9 mouse cellular contexts compared by ENCODE assay signal in genomic region chr14:121865162-121865561, GRCm38 (mm10). TPM values are rescaled to one million over a fixed set of nuclear protein-coding genes. Genes with fewer than 3 reads are reported as not detected.
DNase-seq lines count a peak whose midpoint lies in the region; ATAC-seq and TF ChIP-seq lines count a peak whose summit lies in the region.
"Not testable (repeated sequence)": the region's sequence is repeated elsewhere in the genome, so short reads cannot be mapped to it uniquely, and the experiment has no call there.
"Had no signal": no experiment of that assay in that cellular context is flagged by ENCODE, and none has a peak within 500 bp of the region (broad histone marks: within the 10 kb centered on the region; RNA-seq: fewer than 3 reads in every experiment).

No protein-coding gene starts in this region.

- not testable (repeated sequence) for H3K27me3 ChIP-seq in forebrain, postnatal 0 days (ENCODE audit: insufficient read depth, low read length); hindbrain, postnatal 0 days (ENCODE audit: insufficient read depth, low read length)

- not testable (repeated sequence) for H3K9ac ChIP-seq in forebrain, postnatal 0 days; hindbrain, postnatal 0 days (replicated peaks; ENCODE audit: low read length)

- H3K9me3 ChIP-seq in forebrain, postnatal 0 days (ENCODE audit: low read length); hindbrain, postnatal 0 days (ENCODE audit: low read length): not testable (repeated sequence)

- not testable (repeated sequence) for ATAC-seq in forebrain, postnatal 0 days; hindbrain, postnatal 0 days

- peak; percentile 79 for DNase-seq in MN1 (ENCODE audit: low spot score)
- peak; percentile 78 to 80 for DNase-seq in cerebellum, adult 18-20 months
- peak; percentile 53 for DNase-seq in forebrain, postnatal 0 days
- peak; percentile 82 for DNase-seq in hindbrain, postnatal 0 days (ENCODE audit: low spot score)
- DNase-seq in layer of hippocampus, postnatal 14 days (ENCODE audit: low spot score in 2 of 2) = peak; percentile 31 to 58
- peak; percentile 90 for DNase-seq in lung, postnatal 14 days
- DNase-seq in retina, postnatal 1 day = peak; percentile 80
- DNase-seq in thymus, postnatal 14 days = peak; percentile 88

- H3K4me1 ChIP-seq in forebrain, postnatal 0 days (ENCODE audit: insufficient read depth); hindbrain, postnatal 0 days (ENCODE audit: insufficient read depth, low read length): not testable (repeated sequence)

- not testable (repeated sequence) for H3K4me2 ChIP-seq in forebrain, postnatal 0 days (ENCODE audit: low read depth); hindbrain, postnatal 0 days (ENCODE audit: low read depth, low read length)

- H3K4me3 ChIP-seq in forebrain, postnatal 0 days (ENCODE audit: low read depth, low read length); hindbrain, postnatal 0 days (ENCODE audit: low read length): not testable (repeated sequence)

- peak; percentile 61 for TF ChIP-seq CTCF in forebrain, postnatal 0 days (IDR thresholded peaks at IDR 0.05; ENCODE audit: low read depth)
- TF ChIP-seq CTCF in hindbrain, postnatal 0 days (IDR thresholded peaks at IDR 0.05; ENCODE audit: low read depth) = peak; percentile 69

- not testable (repeated sequence) for H3K27ac ChIP-seq in forebrain, postnatal 0 days (ENCODE audit: low read depth, low read length); hindbrain, postnatal 0 days

- not testable (repeated sequence) for H3K36me3 ChIP-seq in forebrain, postnatal 0 days (ENCODE audit: insufficient read depth); hindbrain, postnatal 0 days (ENCODE audit: insufficient read depth, low read length)

- 14% methylated on average over 2 of the region's 2 CpGs for WGBS in forebrain, postnatal 0 days
- WGBS in hindbrain, postnatal 0 days = 11% methylated on average over 2 of the region's 2 CpGs

RNA-seq across cellular contexts. Expression of gene Ubac2, which starts 13.3 kb away (rescaled TPM):
- 31.6 and 41.9 TPM in 2 replicates for total RNA-seq in forebrain, postnatal 0 days (2014; rRNA removed)
- polyA plus RNA-seq in forebrain, postnatal 0 days (2015; fragmentation: Nextera tagmentation; extraction: Ambion mirVana) = 52.6 and 55.9 TPM in 2 replicates
- total RNA-seq in hindbrain, postnatal 0 days (2014; rRNA removed) = 42.9 and 45.6 TPM in 2 replicates
- polyA plus RNA-seq in hindbrain, postnatal 0 days (2015; fragmentation: Nextera tagmentation; extraction: Ambion mirVana) = 55.4 and 55.8 TPM in 2 replicates
- 10 to 100 TPM; 48.9 to 49.7 TPM for total RNA-seq in layer of hippocampus, postnatal 14 days (2021)

RNA-seq across cellular contexts. Expression of gene Gpr18, which starts 50.4 kb away (rescaled TPM):
- not detected in 2 replicates for total RNA-seq in forebrain, postnatal 0 days (2014; rRNA removed)
- polyA plus RNA-seq in forebrain, postnatal 0 days (2015; fragmentation: Nextera tagmentation; extraction: Ambion mirVana) = not detected in 2 replicates
- total RNA-seq in hindbrain, postnatal 0 days (2014; rRNA removed) = not detected in 2 replicates
- not detected in 2 replicates for polyA plus RNA-seq in hindbrain, postnatal 0 days (2015; fragmentation: Nextera tagmentation; extraction: Ambion mirVana)
- not detected for total RNA-seq in layer of hippocampus, postnatal 14 days (2021)
- total RNA-seq: left cerebral cortex, adult 8-10 months had no signal
